Mouse (Mus musculus) ES-E14 (cell line): ENCODE results near the gene Smco3. TPM values are rescaled to one million over a fixed set of nuclear protein-coding genes. Genes with fewer than 3 reads are reported as not detected.

Experiments
- DNase-seq: peaks from one replicate; pipeline ENCODE4 v3.0.0-alpha.2; 2013; ENCODE audit warnings: low read depth, low spot score
- H3K27ac ChIP-seq: 2 replicates; pipeline ENCODE4 v1.5.1; 2012; ENCODE audit warnings: low read depth, mild to moderate bottlenecking, low read length, moderate library complexity, mixed read lengths; ENCODE audit not compliant: poor library complexity, insufficient read depth, severe bottlenecking
- H3K36me3 ChIP-seq: 2 replicates; pipeline ENCODE4 v1.6.1; 2012; ENCODE audit warnings: mild to moderate bottlenecking, low read length, moderate library complexity, mixed read lengths; ENCODE audit not compliant: control insufficient read depth, poor library complexity, insufficient read depth, severe bottlenecking
- H3K4me1 ChIP-seq, 2 experiments: fragments of 150-350 bp in 1 of 2; sonication (generic) in 1 of 2; 2 replicates each; pipeline ENCODE4 v1.6.1; 2012; ENCODE audit warnings: low read length in 2 of 2, mild to moderate bottlenecking in 1 of 2, mixed read lengths in 1 of 2; ENCODE audit not compliant: control insufficient read depth in 2 of 2, insufficient read depth in 2 of 2, poor library complexity in 1 of 2
- H3K4me3 ChIP-seq, 2 experiments: fragments of 150-350 bp in 1 of 2; sonication (generic) in 1 of 2; 2 replicates each; pipeline ENCODE4 v1.5.1; 2012; ENCODE audit warnings: low read length in 2 of 2, low read depth in 1 of 2, mild to moderate bottlenecking in 1 of 2, mixed read lengths in 1 of 2; ENCODE audit not compliant: insufficient read depth in 1 of 2, poor library complexity in 1 of 2, severe bottlenecking in 1 of 2
- H3K9ac ChIP-seq: 2 replicates; pipeline ENCODE4 v1.6.1; 2012; ENCODE audit warnings: low read depth, mild to moderate bottlenecking, low read length, mixed read lengths; ENCODE audit not compliant: poor library complexity, insufficient read depth, severe bottlenecking
- H3K9me3 ChIP-seq: fragments of 150-350 bp; sonication (generic); 2 replicates; pipeline ENCODE4 v1.6.1; 2012; ENCODE audit warnings: low read depth, mild to moderate bottlenecking, low read length; ENCODE audit not compliant: control insufficient read depth, insufficient read depth
- CHD2 ChIP-seq: IDR thresholded peaks from 2 replicates; pipeline ENCODE4 v1.6.1; 2014; ENCODE audit warnings: mild to moderate bottlenecking, low read depth, low read length, inconsistent platforms
- HCFC1 ChIP-seq: IDR thresholded peaks from 2 replicates; pipeline ENCODE4 v1.6.1; 2012; ENCODE audit warnings: low read length, inconsistent platforms, borderline replicate concordance; ENCODE audit not compliant: insufficient read depth
- MAFK ChIP-seq: IDR thresholded peaks from 2 replicates; pipeline ENCODE4 v1.6.1; 2014; ENCODE audit warnings: mild to moderate bottlenecking, low read depth, low read length, inconsistent platforms; ENCODE audit not compliant: insufficient read depth
- ZC3H11A ChIP-seq: IDR thresholded peaks from 2 replicates; pipeline ENCODE4 v1.6.1; 2012; ENCODE audit warnings: low read depth, mild to moderate bottlenecking, inconsistent platforms, low read length, borderline replicate concordance
- ZNF384 ChIP-seq: IDR thresholded peaks from 2 replicates; pipeline ENCODE4 v1.6.1; 2012; ENCODE audit warnings: low read depth, low read length, inconsistent platforms
- in situ Hi-C, 2 experiments: fragments of 600-800 bp; cut with MboI; formaldehyde crosslinking; loops; one replicate each; pipeline ENCODE4 v1.15.1; 2025; ENCODE audit warnings: low sequenced_read_pairs in 2 of 2, inconsistent platforms in 1 of 2; ENCODE audit not compliant: unreplicated experiment in 2 of 2
- total RNA-seq: library from RNA; depleted of rRNA; stranded (reverse); fragments of 300-350 nt; gene quantifications from 2 replicates; pipeline ENCODE4 v1.2.3, GENCODE M21; 2012

The Smco3 gene
- total RNA-seq, 1 experiment = not detected

GRCm38 (mm10) chr6:136793831-136794525, 41.3 kb downstream of the Smco3 start:
- H3K27ac ChIP-seq = no peak overlapping the region
- TF ChIP-seq MAFK (no peak), ZNF384 (no peak), ZC3H11A (no peak), HCFC1 (no peak), CHD2 (no peak)
- H3K4me1 ChIP-seq = no peaks in the 10 kb centered on the region
- no peak overlapping the region for H3K9ac ChIP-seq
- no peaks in the 10 kb centered on the region for H3K36me3 ChIP-seq
- H3K4me3 ChIP-seq = no peak overlapping the region; a peak in 1 of 4 replicates
- no peak for DNase-seq
- no peaks in the 10 kb centered on the region for H3K9me3 ChIP-seq
- in situ Hi-C loops = no loop called here

GRCm38 (mm10) chr6:136792884-136793758, 42.1 kb downstream of the Smco3 start:
- DNase-seq = no peak
- H3K9ac ChIP-seq = no peak overlapping the region
- no peak for TF ChIP-seq MAFK
- no peak for TF ChIP-seq ZC3H11A
- TF ChIP-seq ZNF384 = no peak
- TF ChIP-seq HCFC1 = no peak
- TF ChIP-seq CHD2 = no peak
- H3K27ac ChIP-seq = no peak overlapping the region
- in situ Hi-C loops = no loop called here
- H3K4me3 ChIP-seq = no peak overlapping the region
- H3K4me1 ChIP-seq = no peaks in the 10 kb centered on the region
- H3K9me3 ChIP-seq = no peaks in the 10 kb centered on the region
- no peaks in the 10 kb centered on the region for H3K36me3 ChIP-seq

- in situ Hi-C loops = no loop called here
These were observed 45.8 kb downstream of the Smco3 start for GRCm38 (mm10) chr6:136789391-136789971.

DNA sequence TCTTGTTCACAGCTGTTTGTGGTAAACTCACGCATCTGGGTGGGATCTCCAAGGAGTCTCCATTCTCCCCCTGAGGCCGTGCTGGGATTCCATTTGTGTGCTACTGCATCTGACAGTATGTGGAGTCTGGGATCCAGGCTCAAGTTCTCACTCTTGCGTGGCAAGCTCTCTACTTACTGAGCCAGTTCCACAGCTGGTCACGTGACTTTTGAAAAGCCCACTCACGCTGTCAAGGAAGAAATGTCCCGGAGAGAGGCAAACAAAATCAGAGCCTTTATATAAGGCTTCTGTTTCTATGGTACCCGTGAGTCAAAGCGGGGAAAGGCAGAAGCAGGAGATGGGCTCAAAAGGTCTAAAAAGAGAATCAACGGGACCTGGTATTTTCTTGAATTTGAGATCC, 52.5 kb downstream of the Smco3 start:
- no peak for DNase-seq
- no peak overlapping the region for H3K4me3 ChIP-seq
- no peak overlapping the region for H3K9ac ChIP-seq
- H3K27ac ChIP-seq = no peak overlapping the region
- H3K36me3 ChIP-seq = no peaks in the 10 kb centered on the region
- in situ Hi-C loops = no loop called here
- TF ChIP-seq MAFK (no peak), ZC3H11A (no peak), HCFC1 (no peak), CHD2 (no peak), ZNF384 (no peak)
- no peaks in the 10 kb centered on the region for H3K9me3 ChIP-seq
- H3K4me1 ChIP-seq = no peaks in the 10 kb centered on the region

More at GRCm38 (mm10) chr6:136789391-136789971, 45.8 kb downstream of the Smco3 start:
- Histone ChIP-seq H3K4me1 (no peaks in the 10 kb centered on the region), H3K27ac (no peak overlapping the region), H3K36me3 (no peaks in the 10 kb centered on the region), H3K9me3 (no peaks in the 10 kb centered on the region), H3K9ac (no peak overlapping the region), H3K4me3 (no peak overlapping the region)
- TF ChIP-seq HCFC1 = no peak
- no peak for TF ChIP-seq ZNF384
- no peak for TF ChIP-seq MAFK
- no peak for TF ChIP-seq CHD2
- TF ChIP-seq ZC3H11A = no peak
- DNase-seq = no peak
